Mouse (Mus musculus) erythroblast, embryonic 14.5 days (primary cell): ENCODE results near the gene Lsm10. TPM values are rescaled to one million over a fixed set of nuclear protein-coding genes. Genes with fewer than 3 reads are reported as not detected.
A peak's percentile ranks its signal among the peaks of the same experiment; 100 is the strongest.

Experiments used
- H3K27me3 ChIP-seq: 2 replicates; pipeline ENCODE4 v1.6.1; 2012; ENCODE audit warnings: inconsistent platforms; ENCODE audit not compliant: control insufficient read depth
- H3K36me3 ChIP-seq: 2 replicates; pipeline ENCODE4 v1.6.1; 2012; ENCODE audit warnings: mild to moderate bottlenecking, inconsistent platforms; ENCODE audit not compliant: control insufficient read depth
- H3K4me1 ChIP-seq: 2 replicates; pipeline ENCODE4 v1.6.1; 2012; ENCODE audit warnings: inconsistent platforms; ENCODE audit not compliant: control insufficient read depth
- H3K4me3 ChIP-seq: replicated peaks from 2 replicates; pipeline ENCODE3; 2012; ENCODE audit warnings: moderate library complexity, mild to moderate bottlenecking, inconsistent platforms
- H3K9me3 ChIP-seq: 2 replicates; pipeline ENCODE4 v1.6.1; 2012; ENCODE audit warnings: low read length, inconsistent platforms, mixed read lengths; ENCODE audit not compliant: control insufficient read depth
- GATA1 ChIP-seq: IDR thresholded peaks from 2 replicates; pipeline ENCODE4 v1.6.1; 2012; ENCODE audit warnings: low read length, inconsistent platforms, mixed read lengths
- TAL1 ChIP-seq: IDR thresholded peaks from 3 replicates; pipeline ENCODE4 v1.6.1; 2012; ENCODE audit warnings: low read length, inconsistent platforms, mixed read lengths
- polyA plus RNA-seq: library from polyadenylated mRNA; stranded (reverse); fragments of >175 nt; gene quantifications from 2 replicates; pipeline ENCODE4 v1.2.3, GENCODE M21; 2012

Gene Lsm10
- polyA plus RNA-seq: 0.74 and 0.84 TPM in 2 replicates

DNA sequence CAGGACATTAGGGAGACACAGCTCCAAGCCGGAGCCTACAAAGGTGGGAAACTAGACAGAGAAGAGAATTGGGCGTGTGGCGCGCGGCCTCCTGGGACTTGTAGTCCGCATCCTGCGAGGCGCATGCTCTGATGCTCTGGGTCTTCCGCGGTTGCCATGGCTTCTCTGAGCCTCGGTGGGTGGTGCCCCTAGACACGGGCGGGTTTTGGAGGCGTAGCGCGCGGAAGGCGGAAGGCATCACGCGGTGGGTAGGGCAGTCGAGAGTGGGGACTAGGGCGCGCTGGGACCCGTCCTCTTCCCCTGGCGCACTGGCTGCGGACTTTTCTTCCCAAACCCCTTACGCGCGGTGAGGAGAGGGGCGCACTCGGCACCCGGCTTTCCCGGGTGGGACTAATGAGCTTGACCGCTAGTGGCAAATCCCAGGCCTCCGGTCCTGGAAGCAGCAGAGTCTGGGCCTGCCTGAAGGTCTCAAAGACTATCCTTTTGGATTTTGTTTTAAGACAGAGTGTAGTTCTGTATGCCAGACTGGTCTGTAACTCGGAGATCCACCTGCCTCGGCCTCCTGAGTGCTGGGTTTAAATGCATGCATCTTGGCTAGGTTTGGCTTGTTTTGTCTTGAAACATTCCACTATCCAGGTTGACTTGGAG lies at the start of gene Lsm10:
TSS of gene Lsm10 (plus strand) at position 160 of the 648 bp plus-strand sequence.
- peak within 1 kb of the TSS; percentile 71 for H3K4me3 ChIP-seq
- H3K4me1 ChIP-seq: peaks cover 55% of the 10 kb centered on the region
- peaks cover 37% of the 10 kb centered on the region for H3K36me3 ChIP-seq
- no peaks in the 10 kb centered on the region for H3K9me3 ChIP-seq
- TF ChIP-seq TAL1 (no peak), GATA1 (no peak)
- H3K27me3 ChIP-seq: no peaks in the 10 kb centered on the region

DNA sequence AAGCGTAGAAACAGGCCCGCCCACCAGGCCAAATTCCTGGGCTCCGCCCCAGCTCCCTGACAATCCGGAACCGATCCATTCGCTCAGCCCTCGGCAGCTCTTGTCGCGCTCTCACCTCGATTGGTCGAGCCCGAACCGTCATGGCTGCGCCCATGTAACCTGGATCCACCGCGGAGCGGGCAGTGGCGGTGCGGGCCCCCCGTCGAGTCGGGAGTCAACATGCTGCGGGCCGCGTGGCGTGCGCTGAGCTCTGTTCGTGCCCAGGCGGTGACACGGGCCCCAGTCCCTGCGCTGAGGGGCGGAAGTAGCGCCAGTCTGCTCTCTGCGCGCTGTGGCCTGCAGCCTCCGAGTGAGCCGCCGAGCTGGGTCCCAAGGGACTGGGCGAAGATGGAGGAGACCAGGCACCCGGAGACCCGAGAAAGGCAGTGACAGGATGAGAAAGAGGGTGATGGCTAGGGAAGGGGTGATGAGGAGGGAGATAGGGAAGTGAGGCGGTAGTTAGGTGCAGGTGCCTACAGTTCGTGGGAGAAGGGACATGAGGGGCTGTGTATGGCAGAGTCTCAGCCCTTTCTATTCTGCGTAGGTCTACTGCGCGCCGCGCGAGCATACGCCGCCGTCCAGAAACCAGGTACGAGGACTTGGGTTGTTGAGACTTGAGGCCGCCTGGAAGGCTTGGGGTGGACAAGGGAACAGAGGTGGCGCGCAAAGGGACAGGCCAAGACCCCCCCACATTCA lies 49.4 kb upstream of the Lsm10 start, which contains the start of gene Mrps15:
TSS of gene Mrps15 (plus strand) at position 75 of the 735 bp plus-strand sequence.
- TF ChIP-seq GATA1: no peak
- TF ChIP-seq TAL1: no peak
- no peaks in the 10 kb centered on the region for H3K9me3 ChIP-seq
- peak within 1 kb of the TSS; percentile 72 for H3K4me3 ChIP-seq
- peaks cover 26% of the 10 kb centered on the region for H3K4me1 ChIP-seq
- peaks cover 34% of the 10 kb centered on the region for H3K36me3 ChIP-seq
- no peaks in the 10 kb centered on the region for H3K27me3 ChIP-seq

DNA sequence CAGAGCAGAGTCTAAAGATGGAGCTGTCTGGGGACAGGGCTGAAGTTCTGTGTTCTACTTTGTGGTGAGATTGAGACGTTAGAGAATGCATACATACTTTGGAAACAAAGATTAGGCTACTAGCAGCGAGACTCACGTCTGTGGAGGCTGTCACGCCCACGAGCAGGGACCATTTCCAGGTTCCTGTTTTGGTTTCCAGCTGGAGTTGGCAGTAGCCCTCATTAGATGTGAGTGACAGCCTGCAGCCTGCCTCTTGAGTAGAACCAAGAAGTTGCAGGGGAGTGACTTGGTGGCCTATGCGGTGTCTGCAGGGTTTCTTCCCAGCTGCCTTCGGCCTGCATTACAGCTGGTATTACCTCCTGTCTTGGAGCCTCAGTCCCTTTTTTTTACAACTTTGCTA lies 44.8 kb upstream of the Lsm10 start:
- no peak for TF ChIP-seq TAL1
- no peak for TF ChIP-seq GATA1
- H3K4me3 ChIP-seq: no peak overlapping the region
- no peaks in the 10 kb centered on the region for H3K27me3 ChIP-seq
- peaks cover 25% of the 10 kb centered on the region for H3K4me1 ChIP-seq
- H3K36me3 ChIP-seq: peaks cover 73% of the 10 kb centered on the region
- H3K9me3 ChIP-seq: no peaks in the 10 kb centered on the region

DNA sequence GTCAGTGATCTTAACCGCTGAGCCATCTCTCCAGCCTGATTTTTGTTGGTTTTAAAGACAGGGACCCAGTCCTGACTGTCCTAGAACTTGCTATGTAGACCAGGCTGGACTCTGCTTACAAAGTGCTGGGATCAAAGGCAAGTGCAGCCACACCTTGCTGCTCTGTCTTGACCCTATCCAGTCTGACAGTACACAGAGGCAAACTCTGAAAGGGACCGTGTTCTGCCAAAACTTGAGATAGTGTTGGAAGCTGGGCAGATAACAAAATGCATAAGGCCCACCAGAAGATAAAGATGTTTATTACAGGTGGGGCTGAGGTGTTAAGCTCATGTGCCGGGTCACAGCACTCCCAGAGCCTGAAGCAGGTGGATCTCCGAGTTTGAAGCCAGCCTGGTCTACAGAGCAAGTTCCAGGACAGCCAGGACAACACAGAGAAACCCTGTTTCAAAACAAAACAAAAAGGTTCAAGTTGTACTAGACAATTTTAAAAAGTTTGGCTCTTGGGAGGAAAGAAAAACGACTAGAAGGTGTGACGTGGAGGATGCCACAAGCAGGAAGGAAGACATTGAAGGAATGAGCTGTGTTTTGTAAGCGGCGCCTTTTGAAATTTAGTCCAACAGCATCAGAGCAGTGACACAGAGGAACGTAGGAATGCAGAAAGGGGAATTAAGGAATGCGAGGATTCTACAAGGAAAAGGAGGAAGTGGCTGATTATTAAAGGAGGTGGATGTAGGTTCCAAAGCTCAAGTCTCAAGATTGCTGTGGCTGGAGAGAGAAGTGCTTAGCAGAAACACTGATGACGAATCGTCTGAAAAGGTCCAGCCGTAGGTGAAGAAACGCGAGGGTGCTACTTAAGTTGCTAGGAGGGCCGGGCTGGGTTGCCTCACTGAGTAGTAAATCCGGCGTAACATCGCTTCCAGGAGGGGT lies 39.0 kb upstream of the Lsm10 start:
- H3K4me3 ChIP-seq: peak overlapping the region; percentile 77
- H3K9me3 ChIP-seq: no peaks in the 10 kb centered on the region
- peaks cover 31% of the 10 kb centered on the region for H3K4me1 ChIP-seq
- TF ChIP-seq TAL1: no peak
- TF ChIP-seq GATA1: peak; percentile 38
- H3K36me3 ChIP-seq: peaks cover 36% of the 10 kb centered on the region
- H3K27me3 ChIP-seq: no peaks in the 10 kb centered on the region

DNA sequence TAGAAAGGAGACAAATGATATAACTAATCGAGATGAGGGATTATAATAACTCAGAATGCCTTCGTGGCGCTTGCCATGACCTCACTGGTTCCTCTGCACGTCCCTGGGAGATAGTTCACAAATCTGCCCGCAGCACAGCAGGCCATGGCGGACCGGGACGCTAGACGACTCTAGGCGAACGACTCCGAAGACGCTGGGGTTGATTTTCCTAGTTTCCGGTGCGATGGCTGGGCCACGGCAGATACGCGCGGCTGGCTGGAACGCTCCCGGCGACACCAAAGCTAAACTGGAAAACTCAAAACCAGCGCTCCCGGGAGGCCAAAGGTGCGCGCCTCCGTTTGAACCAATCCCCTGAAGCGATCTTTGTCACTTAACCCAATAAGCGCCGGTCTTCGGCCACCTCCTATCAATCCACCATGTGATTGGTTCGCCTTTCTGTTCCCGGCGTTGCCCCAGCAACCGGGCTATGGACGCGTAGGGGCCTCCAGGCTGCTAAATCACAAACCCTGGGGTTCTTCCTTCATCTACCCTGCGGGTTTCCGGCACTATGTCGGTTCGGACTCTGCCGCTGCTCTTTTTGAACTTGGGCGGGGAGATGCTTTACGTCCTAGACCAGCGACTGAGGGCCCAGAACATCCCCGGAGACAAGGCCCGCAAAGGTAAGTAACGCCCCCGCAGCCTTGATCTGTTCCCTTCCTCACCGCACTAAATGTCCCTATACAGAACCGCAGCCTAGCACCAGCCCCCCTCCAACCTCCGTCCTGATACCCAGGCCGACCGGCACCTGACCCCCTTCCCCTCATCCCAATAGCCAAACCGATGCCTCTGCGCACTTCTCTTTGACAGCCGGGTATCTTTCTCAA lies 38.1 kb upstream of the Lsm10 start, which contains the start of gene Oscp1:
TSS of gene Oscp1 (plus strand) at position 432 of the 863 bp plus-strand sequence.
- H3K4me1 ChIP-seq: peaks cover 31% of the 10 kb centered on the region
- peak within 1 kb of the TSS; percentile 77 for H3K4me3 ChIP-seq
- H3K36me3 ChIP-seq: peaks cover 30% of the 10 kb centered on the region
- TF ChIP-seq TAL1 (no peak), GATA1 (no peak)
- H3K9me3 ChIP-seq: no peaks in the 10 kb centered on the region
- no peaks in the 10 kb centered on the region for H3K27me3 ChIP-seq

DNA sequence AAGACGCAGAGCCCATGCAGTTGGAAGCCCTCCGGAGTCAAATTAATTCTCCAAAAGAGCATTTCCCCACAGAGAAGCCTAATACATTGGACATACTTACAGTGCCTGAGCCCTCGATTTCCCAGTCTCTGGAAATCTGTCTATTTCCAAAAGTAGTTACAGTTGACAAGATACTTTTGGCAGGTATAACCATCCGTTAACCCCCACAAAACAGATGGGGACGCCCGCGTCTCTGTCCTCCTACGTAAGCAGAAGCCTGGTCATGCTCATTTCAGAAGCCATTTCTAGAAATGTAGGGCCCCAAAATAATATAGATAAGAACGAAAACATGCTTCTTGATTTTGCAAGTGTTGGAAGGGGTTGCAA lies 37.4 kb upstream of the Lsm10 start:
- no peaks in the 10 kb centered on the region for H3K9me3 ChIP-seq
- TF ChIP-seq GATA1 (no peak), TAL1 (no peak)
- peaks cover 24% of the 10 kb centered on the region for H3K36me3 ChIP-seq
- H3K4me1 ChIP-seq: peaks cover 31% of the 10 kb centered on the region
- H3K27me3 ChIP-seq: no peaks in the 10 kb centered on the region
- peak overlapping the region; percentile 77 for H3K4me3 ChIP-seq

DNA sequence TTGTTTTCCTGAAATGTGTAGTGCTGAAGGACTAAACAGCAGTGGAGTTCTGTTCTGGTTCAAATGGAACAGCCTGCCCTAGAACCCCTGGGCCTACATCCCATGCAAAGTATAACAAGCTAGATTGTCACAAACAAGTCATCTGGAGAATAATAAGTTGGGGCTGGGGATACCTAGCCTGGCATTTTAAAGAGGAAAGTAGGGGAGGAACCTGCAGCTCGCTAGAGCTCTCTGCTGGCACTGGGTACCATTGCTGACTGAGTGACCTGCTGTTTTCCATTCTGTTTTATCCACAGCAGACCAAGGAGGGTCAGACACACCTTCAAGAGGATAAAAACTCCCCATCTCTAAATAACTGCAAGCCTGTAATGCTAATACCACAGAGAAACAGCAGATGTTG lies 33.6 kb upstream of the Lsm10 start:
- Histone ChIP-seq H3K27me3 (no peaks in the 10 kb centered on the region), H3K4me1 (peaks cover 15% of the 10 kb centered on the region), H3K36me3 (no peaks in the 10 kb centered on the region), H3K4me3 (no peak overlapping the region), H3K9me3 (no peaks in the 10 kb centered on the region)
- no peak for TF ChIP-seq GATA1
- TF ChIP-seq TAL1: no peak

DNA sequence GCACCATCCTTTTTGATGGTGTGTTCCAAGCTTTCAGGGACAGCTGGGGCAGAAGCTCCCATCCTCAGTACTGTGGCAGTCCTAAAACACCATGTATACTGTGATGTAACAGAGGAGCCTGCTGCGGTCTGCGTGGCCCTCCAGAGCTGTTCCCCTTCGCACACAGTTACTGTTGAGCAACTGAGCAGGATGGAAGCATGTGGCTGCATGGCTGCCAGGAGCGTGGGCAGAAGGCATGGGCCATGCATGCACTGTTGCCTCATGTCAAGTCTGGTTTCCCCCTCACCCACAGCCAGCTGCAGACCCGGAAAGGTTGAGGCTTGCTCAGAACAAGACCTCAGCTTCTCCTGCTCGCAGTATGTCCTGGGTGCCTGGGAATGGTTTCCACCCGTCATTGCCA lies 31.2 kb upstream of the Lsm10 start:
- Histone ChIP-seq H3K27me3 (no peaks in the 10 kb centered on the region), H3K36me3 (no peaks in the 10 kb centered on the region), H3K9me3 (no peaks in the 10 kb centered on the region), H3K4me1 (no peaks in the 10 kb centered on the region), H3K4me3 (no peak overlapping the region)
- TF ChIP-seq GATA1 (no peak), TAL1 (no peak)
